Mouse (Mus musculus) adrenal gland (tissue): ENCODE results near the gene Adamtsl1.

ENCODE experiments used
- intact Hi-C: fragments of 180-260 bp; cut with DNase I; formaldehyde crosslinking; loops from one replicate; pipeline ENCODE4 v1.15.1; 2025

The Adamtsl1 gene

DNA sequence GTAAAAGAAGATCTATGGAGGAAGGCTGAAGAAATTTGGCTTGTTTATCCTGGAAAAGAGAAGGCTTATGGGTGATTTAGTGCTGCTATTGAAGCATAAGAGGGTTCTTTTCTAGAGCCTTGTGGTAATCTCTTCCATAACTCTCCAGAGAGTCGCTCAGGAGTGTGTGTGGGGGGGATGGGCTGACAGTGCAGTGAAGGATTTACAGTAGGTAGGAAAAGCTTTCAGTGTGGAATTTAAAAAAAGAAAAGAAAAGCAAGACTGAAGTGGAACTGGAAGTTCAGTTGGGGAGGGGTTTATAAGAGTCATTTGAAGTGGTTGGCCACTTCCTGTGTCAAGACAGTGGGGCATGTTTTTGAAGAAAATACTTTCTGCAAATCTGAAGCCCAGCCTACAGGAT, 155.8 kb downstream of the Adamtsl1 start:
- intact Hi-C loops, result no loop called here

GRCm38 (mm10) chr4:85672290-85672689, 158.3 kb downstream of the Adamtsl1 start:
- intact Hi-C loops, result no loop called here

- intact Hi-C loops, result no loop called here
Measured at GRCm38 (mm10) chr4:85677621-85678020, 163.6 kb downstream of the Adamtsl1 start.

- intact Hi-C loops, result no loop called here
Measured at GRCm38 (mm10) chr4:85686160-85686559, 172.2 kb downstream of the Adamtsl1 start.

DNA sequence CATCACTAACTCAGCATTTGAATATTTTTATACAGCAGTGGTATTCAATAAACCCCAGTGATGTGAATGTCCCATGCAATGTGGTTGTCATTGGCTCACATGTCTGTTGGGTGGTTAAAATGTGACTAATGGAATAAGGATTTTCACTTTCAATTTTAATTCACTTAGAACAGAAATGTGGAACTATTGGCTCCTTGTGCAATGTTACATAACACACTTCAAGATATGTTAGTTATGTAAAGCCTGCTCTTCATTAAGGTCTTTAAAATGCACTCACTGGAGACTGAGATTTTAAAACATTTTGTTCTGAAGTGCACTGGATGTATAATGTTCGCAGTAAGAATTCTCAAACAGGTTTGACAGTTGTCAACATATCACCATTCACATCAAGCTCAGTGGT, 181.3 kb downstream of the Adamtsl1 start:
- intact Hi-C loops, result no loop called here

DNA sequence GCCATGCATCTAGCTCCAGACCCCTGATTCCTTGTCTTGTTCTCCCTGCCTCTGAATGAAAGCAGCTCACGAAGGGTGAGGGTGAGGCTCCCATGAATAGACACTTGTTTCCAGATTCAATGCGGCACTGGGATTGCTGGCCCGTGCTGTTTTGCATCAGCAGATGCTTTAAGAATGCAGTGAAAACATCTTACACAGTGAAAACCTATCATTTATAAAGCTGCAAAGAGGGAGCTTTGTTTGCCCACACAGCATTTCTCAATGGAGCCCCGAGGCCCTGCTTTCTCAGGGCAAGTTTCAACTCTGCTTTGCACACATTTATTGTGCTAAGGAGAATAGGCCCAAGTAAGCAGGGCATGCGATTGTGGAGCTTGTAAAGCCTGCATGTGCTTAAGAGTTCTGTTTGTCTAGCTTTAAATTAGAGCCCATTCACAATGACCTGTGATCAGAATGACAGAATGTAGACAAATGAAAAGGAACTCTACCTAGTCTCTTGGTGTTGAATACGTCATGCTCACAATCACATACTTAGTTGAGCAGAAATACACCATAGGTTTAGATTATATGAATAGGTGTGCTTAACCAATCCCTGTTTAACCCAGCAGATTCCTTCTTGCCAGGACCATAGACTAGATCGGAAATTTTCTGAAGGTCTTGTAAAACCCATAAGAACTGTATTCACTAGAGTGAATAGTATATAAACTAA, 193.5 kb downstream of the Adamtsl1 start:
- intact Hi-C loops, result no loop called here

- intact Hi-C loops, result no loop called here
Measured at GRCm38 (mm10) chr4:85709636-85710035, 195.7 kb downstream of the Adamtsl1 start.

- intact Hi-C loops, result no loop called here
Measured at GRCm38 (mm10) chr4:85724999-85725398, 211.0 kb downstream of the Adamtsl1 start.

DNA sequence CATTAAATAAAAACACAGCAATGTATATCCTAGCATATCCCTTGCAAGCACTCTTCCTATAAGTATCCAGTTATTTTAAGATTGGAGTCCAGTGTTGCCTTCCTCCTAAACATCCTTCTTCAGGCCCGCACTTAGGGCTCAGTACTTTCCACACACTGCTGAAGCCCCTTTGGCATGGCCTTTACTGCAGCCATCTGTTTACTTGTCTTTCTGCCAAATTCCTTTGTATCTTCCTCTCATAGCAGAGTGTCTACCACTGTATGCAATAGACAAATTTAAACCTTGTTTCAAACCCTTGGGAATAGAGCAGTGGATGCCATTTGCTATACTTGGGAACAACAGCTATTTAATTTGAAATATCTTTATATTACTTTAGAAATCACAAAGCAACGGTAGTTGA, 213.8 kb downstream of the Adamtsl1 start:
- intact Hi-C loops, result no loop called here

GRCm38 (mm10) chr4:85728416-85728815, 214.4 kb downstream of the Adamtsl1 start:
- intact Hi-C loops, result no loop called here

DNA sequence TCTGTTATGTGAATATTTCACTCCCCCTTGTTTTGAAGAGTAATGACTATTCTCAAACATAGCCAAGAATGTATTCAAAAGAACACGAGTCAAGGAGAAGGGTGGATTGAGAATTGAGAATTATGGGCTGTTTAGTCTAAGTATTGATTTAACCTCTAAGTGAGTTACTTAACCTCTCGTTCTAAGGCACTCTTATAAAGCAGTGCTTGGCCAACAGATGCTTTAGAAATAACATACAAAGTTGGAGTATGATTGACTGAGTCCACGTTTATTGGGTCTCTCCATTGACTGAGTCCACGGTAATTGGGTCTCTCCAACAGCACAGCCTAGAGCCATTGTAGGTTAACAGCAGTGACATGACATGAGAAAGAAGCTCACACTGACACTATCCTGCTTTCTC, 226.5 kb downstream of the Adamtsl1 start:
- intact Hi-C loops, result no loop called here

DNA sequence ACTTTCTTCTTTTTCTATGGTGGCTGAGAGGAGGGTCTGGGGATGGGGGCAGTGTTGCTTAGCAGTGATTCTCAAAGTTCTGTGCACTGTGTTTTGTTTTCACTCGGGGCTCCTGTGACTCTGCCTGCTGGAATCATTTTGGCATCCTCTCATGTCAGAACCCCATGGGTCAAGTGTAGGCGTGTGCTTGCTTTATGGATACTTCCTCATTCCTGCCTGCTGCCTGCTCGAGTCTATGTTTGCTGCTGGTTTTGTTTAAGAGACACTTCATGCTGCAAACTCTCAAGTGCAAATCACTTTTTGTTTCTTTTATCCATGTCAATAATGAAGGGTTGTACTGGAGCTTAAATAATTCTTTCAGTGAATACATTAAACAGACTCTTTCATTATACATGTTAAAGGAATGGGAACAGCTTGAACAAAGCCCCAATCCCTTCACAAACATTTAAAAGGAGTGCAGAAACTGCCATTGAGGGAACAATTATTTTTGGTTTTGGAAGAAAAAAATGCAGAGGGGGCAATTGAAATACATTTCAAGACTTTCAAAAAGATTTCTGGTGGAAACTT, 227.9 kb downstream of the Adamtsl1 start:
- intact Hi-C loops, result no loop called here

DNA sequence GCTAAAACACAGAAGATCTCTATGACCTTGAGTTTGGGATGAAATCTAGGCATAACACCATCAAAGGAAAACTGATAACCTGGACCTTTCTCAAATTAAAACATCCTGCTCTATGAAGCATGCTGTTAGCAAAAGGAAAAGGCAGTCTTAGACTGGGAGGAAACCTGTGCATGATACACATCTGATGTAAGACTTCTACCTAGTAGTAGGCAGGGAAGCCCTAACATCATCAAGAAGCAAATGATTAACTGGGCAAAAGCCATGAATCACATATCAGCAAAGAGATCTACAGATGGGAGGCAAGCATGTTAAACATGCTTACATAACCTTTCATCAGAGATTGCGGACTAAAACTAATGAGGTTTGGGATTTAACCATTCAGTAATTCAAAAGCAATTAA, 229.5 kb downstream of the Adamtsl1 start:
- intact Hi-C loops, result no loop called here

DNA sequence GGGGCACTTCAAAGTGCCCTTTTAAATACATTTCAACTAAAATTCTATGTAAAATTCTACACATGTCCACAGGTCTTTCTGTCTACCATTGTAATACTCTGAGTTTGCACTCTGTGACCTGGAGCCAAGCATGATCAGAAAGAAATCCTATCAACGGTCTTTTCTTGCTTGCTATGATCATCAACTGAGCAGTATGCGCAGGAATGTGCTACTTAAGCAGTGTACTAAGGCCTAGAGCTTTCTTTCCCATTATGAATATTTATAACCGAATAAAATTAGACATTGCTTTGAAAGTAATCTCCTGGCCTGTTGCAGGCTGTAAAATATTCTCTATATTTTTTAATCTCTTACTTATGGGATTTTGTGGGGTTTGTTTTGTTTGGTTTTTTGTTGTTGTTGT, 248.7 kb downstream of the Adamtsl1 start:
- intact Hi-C loops, result no loop called here

DNA sequence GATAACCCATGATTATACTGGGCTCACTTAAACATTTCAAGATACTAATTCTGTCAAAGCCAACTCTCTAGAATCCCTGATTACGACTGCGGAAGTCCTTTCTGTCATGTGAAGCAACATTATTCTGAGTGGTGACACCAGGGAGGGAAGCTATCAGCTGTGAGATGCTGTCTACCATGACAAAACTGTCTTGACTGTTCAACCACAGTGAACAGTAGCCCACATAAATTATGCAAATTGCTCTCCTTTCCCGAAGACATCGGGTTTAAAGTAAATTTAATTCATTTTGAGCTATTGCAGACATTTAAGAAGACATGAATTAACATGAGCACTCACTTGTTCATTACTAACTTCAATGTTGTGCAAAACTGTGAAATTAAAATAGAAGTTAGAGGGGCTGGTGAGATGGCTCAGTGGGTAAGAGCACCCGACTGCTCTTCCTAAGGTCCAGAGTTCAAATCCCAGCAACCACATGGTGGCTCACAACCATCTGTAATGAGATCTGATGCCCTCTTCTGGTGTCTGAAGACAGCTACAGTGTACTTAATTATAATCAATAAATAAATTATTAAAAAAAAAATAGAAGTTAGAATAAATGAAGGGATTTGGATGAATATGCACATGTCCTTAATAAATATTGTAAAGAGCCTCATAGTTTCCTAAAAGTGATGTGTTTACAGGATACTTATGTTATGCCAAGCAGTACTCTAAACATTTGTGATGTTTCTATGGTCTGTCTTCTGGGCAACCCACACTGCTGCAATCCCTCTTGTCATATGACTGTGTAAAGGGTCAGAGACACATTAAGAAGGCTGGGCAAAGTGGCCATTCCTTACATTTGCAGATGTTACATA, 249.4 kb downstream of the Adamtsl1 start:
- intact Hi-C loops, result no loop called here

- intact Hi-C loops, result no loop called here
Measured at GRCm38 (mm10) chr4:85764015-85764450, 250.1 kb downstream of the Adamtsl1 start.

- intact Hi-C loops, result no loop called here
Measured at GRCm38 (mm10) chr4:85764476-85764875, 250.5 kb downstream of the Adamtsl1 start.

GRCm38 (mm10) chr4:85767666-85768065, 253.7 kb downstream of the Adamtsl1 start:
- intact Hi-C loops, result no loop called here

- intact Hi-C loops, result no loop called here
Measured at GRCm38 (mm10) chr4:85768107-85768506, 254.1 kb downstream of the Adamtsl1 start.

- intact Hi-C loops, result no loop called here
Measured at GRCm38 (mm10) chr4:85782511-85782910, 268.5 kb downstream of the Adamtsl1 start.

DNA sequence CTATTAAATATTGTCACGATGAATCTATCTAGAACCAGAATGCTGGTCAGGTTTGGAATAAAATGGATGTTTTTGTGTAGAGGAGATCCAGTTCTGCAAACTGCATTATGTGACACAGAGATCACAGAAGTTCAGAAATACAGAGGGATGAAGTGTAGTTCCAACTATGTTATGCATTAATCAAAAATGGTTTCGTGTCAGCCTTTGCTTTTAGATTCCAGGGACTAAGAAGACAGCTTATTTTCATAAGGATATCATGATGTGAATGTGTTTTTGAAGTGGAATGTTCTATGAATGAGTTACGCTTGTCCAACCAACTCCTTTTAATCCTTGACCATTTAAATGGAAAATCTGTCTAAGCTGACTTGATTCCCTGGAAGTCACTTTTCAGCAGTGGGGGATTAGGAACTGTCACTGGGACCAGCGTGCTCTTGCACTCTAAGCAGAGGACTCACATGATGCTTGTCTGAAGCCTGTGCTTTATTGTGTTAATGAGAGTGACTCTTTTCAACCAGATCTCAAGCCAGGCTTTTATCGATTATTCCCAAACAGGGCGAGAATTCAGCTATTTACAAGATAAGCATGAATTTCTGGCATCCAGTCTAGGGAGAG, 269.9 kb downstream of the Adamtsl1 start:
- intact Hi-C loops, result no loop called here

DNA sequence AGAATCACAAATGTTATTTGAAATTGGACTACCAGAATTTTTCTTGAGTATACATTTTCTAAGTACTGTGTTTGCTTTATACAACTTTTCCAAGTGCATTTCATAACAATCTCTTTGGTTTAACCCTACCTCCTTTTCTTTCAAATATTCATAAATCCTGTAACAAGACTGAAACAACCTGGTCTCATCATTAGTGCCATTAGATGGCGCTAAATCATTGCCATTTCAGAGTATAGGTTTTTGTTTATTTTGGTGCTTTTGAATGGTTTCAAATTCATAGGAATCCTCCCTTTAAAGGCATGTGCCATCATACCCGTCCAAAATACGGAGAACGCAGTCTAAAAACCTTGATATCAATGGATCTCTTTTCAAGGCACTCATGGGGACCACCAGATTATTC, 270.5 kb downstream of the Adamtsl1 start:
- intact Hi-C loops, result no loop called here
